Mouse (Mus musculus): Measurements from ENCODE around the gene Rab1b.

- TF ChIP-seq CTCF (IDR thresholded peaks at IDR 0.05; ENCODE audit: low read depth, low read length) (no peak), POLR2A (IDR thresholded peaks at IDR 0.05; ENCODE audit: borderline replicate concordance, low read depth, low read length) (no peak)
Observed at GRCm38 (mm10) chr19:5052853-5053252, 54.0 kb downstream of the Rab1b start.
